Mouse (Mus musculus) liver, adult 2 months (tissue): Measurements from ENCODE around the gene Ntmt1.

ENCODE experiments used
- CTCF ChIP-seq: fragments of 200-500 bp; IDR thresholded peaks from 2 replicates; pipeline ENCODE4 v1.5.1; 2011; ENCODE audit warnings: low read depth, low read length, control low read depth
- POLR2A ChIP-seq: fragments of 200-500 bp; IDR thresholded peaks from 2 replicates; pipeline ENCODE4 v1.6.1; 2011; ENCODE audit warnings: low read length, control low read depth; ENCODE audit not compliant: insufficient read depth; ENCODE audit errors: extremely low read depth

DNA sequence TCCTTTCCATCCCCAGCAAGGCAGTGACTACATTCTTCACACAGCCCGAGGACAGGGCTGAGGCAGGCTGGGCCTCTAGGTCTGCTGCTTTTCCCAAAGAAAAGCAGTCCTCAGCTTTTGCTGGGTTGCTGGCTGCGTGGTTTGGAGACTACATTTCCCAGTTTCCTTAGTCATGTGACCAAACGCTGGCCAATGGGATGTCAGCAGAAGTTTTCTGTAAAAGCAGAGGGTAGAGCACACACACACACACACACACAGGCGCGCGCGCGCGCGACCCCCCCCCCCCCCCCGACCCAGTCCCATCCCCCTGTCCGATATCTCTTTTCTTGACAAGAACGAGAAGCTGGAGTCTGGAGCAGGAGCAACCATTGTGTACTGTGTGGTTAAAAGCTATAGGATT lies 24.3 kb upstream of the Ntmt1 start:
- TF ChIP-seq CTCF (no peak), POLR2A (no peak)
